Mouse (Mus musculus) heart, postnatal 36 days (tissue): Measurements from ENCODE around the gene Tnf. TPM values are rescaled to one million over a fixed set of nuclear protein-coding genes. Genes with fewer than 3 reads are reported as not detected.
A peak's percentile ranks its signal among the peaks of the same experiment; 100 is the strongest.

Experiments
- DNase-seq, 2 experiments: peaks; one replicate each; pipeline ENCODE4 v3.0.0; 2021 to 2022
- intact Hi-C: fragments of 180-260 bp; cut with DNase I; formaldehyde crosslinking; loops from one replicate; pipeline ENCODE4 v1.15.1; 2025
- total RNA-seq, 2 experiments: library from RNA; stranded (reverse); gene quantifications; 2 replicates each; pipeline ENCODE4 v1.2.3; 2021

Gene Tnf
- total RNA-seq, 2 experiments from 2014 or later, result 0.53 to 0.57 TPM

DNA sequence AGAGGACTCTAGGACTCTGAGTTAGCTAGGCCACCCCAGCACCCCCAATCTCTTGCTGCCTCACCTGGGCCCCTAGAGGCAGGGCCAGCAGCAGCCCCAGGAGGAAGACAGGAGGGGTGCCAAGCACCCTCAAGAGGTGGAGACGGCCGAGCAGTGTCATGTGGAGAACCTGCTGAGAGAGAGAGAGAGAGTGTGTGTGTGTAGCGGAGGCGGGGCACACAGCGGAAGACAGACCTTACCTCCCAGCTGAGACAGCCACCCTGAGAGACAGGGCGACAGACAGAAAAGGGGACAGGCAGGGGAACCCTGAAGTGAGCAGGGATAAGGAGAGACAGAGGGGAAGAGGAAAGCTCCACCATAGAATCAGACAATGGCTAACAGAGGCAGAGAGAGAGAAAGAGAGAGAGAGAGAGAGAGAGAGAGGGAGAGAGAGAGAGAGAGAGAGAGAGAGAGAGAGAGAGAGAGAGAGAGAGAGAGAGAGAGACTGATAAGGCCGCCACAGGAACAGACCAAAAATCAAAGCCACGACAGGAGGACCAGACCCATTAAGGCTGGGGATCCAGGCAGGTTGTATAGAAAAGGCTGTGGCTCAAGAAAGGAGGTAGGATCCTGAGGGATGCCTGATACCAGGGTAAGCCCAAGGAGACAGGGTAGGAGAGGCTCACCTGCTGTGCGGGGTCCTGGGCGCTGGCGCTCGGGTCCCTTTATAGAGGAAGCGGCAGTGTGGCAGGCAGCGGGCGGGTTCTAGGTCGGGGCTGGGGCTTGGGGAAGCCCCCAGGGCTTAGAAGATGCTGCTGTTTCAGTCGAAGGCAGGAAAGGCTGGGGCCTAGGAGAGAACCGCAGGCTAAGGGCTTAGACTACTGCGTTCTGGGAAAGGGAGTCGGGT lies 2.9 kb upstream of the Tnf start, which contains the start of gene Lta:
Gene Lta, minus strand, starts transcription at position 858 of the 886 bp plus-strand sequence.
- intact Hi-C loops, result no loop called here
- DNase-seq, result no peak

DNA sequence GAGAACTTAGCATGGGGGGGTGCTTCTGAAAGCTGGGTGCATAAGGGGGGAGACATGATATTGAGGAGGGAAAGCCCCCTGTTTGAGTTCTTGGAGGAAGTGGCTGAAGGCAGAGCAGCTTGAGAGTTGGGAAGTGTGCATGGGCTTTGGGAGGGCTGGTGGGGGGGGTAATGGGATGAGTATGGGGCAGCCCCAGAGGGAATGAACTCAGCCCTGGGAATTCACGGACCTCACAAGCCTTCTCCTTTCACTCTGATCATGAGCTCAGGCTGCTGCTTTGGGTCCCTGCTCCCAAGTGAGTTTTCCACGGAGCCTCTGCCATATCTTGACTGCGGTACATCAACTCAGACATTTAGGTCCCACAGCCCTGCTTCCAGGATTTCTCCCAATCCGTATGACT lies 635 bp upstream of the Tnf start:
- intact Hi-C loops, result no loop called here
- DNase-seq, result no peak

DNA sequence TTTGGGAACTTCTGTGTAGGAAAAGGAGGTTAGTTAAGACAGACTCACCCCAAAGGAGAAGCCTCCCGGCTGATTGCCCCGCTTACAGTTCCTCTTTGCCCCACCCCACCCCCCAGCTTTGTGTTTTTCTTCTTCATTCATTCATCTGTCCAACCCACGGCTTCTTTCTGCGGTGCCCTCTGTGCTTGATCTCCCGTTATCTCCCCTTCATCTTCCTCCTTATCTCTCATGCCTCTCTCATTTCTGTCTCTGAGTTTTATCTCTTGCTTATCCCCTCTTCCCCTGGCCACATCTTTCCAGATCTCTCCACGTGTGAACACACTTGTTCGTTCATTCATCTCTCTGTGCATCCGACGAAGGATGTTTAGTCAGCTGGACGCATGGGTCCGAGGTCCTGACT lies 679 bp downstream of the Tnf start:
- intact Hi-C loops, result loop anchor here (2.0 kb wide), 1 partner anchor 20 kb away; the partner anchor contains the start of gene Gm16181
- no peak for DNase-seq

DNA sequence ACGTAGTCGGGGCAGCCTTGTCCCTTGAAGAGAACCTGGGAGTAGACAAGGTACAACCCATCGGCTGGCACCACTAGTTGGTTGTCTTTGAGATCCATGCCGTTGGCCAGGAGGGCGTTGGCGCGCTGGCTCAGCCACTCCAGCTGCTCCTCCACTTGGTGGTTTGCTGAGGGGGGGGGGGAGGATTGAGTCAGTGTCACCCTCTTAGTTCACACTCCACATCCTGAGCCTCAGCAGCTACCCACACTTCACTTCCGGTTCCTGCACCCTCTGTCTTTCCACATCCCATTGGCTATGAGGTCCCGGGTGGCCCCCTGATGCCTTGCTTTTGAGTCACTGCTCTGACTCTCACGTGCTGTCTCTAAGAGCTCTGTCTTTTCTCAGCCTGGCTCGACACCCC lies 1.4 kb downstream of the Tnf start:
- DNase-seq, result no peak
- intact Hi-C loops, result loop anchor here (2.0 kb wide), 1 partner anchor 20 kb away; the partner anchor contains the start of gene Gm16181

DNA sequence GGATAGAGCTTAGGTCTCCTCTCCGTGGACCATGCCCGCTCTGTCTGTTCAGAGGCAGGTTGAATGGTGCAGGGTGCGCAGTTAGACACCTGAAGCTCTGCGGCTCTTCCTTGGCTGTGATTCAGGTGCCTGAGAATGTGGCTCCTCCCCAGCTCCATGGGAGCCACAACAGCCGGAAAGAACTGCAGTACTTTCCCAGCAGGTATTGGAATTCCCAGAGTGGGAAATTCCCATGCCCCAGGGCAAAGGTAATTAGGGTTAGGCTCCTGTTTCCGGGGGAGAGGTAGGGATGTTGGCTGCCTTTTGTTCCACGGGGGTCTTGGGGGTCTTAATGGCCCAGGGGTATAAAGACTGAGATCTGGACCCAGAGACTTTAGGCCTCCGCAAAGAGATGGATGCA lies 2.9 kb downstream of the Tnf start:
- intact Hi-C loops, result no loop called here

DNA sequence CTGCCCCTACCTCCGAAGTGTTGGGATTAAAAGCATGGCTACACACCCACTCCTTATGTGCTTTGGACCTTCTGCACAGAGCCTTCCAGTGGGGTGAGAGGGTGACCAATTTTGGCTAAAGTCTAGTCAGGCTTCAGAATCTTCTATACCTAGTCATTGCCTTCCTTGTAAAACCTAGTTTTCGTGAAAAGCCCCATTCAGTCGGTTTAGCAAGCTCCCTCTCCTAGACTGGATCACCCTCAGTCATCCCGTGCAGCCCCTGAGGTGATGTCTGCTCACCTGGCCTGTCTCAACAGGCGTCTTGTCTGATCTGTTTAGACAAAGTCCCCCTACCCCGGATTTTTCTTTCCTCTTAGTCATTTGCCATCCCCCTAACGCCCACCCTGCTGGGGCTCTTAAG lies 3.8 kb downstream of the Tnf start:
- DNase-seq, result no peak
- intact Hi-C loops, result no loop called here

More for the DNA sequence above, 2.9 kb downstream of the Tnf start:
- no peak for DNase-seq

DNA sequence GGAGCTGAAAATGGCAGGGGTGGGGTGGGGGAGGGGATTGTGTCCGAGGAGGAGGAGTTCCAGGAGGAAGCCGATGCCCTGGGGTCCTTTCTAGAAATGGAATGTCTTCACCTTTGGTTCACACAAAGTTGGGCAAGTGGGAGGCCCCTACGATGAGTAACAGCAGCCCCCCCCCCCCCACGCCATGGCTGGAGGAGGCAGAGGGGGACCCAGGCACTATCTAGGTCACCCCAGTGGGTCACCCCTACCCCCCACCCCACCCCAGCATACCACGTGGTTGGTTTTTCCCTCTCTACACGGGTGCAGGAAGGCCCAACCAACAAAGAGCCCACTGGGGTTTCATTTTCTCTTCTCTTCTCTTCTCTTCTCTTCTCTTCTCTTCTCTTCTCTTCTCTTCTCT lies 4.7 kb downstream of the Tnf start:
- intact Hi-C loops, result loop anchor here (2.0 kb wide), 1 partner anchor 32 kb away; no protein-coding TSS in a partner anchor

DNA sequence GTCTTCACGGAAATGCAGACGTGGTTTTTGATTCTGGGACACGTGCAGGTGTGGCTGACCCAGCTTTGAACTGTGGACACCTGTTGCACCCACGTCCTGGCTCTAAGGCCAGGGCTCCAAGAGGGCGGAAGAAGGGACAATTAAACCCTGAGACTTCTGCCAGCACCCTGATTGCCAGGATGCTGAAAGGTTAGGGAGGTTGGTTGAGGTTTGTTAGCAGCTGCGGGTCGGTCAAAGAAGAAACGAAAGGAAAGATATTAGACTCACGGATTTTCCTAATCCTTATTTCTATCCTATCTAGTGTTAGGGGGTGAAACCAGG lies 5.5 kb downstream of the Tnf start:
- intact Hi-C loops, result loop anchor here (2.0 kb wide), 1 partner anchor 33 kb away; no protein-coding TSS in a partner anchor
- no peak for DNase-seq

More for the DNA sequence above, 4.7 kb downstream of the Tnf start:
- DNase-seq, result no peak

DNA sequence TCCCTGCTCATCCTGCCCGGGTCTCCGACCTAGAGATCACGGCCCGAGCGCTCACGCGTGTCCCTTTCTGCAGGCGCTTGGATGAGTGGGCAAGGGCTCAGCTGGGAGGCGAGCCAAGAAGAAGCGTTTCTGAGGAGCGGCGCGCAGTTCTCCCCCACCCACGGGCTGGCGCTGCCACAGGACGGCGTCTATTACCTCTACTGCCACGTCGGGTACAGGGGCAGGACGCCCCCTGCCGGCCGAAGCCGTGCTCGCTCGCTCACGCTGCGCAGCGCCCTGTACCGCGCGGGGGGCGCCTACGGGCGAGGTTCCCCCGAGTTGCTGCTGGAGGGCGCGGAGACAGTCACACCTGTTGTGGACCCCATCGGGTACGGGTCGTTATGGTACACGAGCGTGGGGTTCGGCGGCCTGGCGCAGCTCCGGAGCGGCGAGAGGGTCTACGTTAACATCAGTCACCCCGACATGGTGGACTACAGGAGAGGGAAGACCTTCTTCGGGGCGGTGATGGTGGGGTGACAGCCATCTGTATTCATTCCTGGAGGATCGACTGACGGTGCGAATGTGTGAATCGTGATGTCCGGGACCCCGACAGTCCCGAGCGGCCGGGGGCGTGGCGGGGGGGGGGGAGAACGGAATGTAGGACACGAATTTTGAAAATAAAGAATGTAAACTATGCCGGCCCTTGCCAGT lies 6.0 kb downstream of the Tnf start:
- peak; percentile 87 to 88 for DNase-seq
- intact Hi-C loops, result loop anchor here (1.0 to 2.0 kb wide), 2 partner anchors 17 to 33 kb away; no protein-coding TSS in a partner anchor

DNA sequence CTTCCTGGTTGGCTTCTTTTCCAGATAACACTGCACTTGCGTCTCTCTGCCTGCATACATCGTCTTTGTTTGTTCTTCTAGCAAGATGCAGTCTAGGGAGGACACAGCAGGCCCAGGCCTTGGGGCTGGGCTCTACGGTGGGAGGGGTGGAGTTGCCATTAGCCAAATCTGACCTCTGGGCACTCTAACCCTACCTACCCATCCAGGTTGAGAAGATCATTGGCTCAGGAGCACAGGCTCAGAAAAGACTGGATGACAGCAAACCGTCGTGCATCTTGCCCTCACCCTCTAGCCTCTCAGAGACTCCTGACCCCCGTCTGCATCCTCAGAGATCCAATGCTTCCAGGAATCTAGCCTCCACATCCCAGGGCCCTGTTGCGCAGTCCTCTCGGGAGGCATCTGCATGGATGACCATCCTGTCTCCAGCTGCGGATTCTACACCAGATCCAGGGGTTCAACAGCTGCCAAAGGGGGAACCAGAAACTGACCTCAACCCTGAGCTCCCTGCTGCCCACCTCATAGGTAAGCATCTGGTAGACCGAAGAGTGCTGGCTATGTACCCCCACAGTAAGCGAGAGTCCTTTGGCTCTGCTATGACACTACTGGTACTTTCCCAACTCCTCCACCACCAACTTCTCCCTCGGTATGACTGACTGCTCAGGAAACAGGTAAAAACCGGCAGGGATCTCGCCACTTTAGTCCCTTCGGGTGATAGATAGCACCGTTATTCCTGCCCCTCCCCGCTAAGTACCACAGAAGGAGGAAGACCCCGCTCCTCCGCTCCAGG lies 6.8 kb downstream of the Tnf start:
- intact Hi-C loops, result loop anchor here (1.0 kb wide), 1 partner anchor 17 kb away; no protein-coding TSS in a partner anchor
- DNase-seq, result no peak

DNA sequence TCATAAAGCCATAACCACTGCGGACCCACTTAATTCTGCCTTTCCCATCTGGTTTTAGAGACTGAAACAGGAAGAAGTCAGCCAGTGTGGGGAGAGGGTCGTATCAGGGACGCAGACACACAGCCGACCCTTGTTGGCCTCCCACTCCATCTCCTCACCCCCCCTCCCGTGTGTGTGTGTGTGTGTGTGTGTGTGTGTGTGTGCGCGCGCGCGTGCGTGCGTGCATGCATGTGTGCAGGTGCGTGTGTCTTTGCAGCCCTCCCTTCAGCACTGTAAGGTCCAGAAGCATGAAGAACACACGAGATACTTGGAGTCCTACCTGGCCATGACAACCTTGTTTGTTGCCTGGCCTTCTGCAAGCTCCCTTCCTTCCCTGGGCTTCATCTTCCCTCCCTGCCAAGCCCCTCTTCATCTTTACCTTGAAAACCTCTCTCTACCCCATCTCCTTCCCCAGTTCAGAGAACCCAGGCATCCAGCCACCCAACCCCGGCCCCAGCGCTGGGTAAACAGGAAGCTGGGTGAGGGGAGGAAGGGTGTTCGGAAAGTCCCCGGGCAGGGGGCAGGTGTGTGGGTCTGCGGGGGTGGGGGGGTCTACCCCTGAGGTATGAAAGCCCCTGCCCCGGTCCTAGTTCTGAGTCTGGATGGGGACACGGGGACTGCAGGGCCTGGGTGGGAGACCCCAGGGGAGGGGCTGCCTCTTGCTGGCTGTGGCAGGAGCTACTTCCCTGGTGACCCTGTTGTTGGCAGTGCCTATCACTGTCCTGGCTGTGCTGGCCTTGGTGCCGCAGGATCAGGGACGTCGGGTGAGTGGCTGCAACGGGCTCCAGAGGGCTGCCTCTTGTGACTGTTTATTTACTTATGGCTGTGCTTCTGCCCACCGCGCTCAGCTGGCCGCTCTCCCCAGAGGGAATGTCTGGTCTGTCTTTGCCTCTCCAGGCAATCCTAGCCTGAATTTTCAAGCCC lies 7.6 kb downstream of the Tnf start, which contains the start of gene Ltb:
Gene Ltb, plus strand, starts transcription at position 559 of the 963 bp plus-strand sequence.
- no peak for DNase-seq
- intact Hi-C loops, result no loop called here

DNA sequence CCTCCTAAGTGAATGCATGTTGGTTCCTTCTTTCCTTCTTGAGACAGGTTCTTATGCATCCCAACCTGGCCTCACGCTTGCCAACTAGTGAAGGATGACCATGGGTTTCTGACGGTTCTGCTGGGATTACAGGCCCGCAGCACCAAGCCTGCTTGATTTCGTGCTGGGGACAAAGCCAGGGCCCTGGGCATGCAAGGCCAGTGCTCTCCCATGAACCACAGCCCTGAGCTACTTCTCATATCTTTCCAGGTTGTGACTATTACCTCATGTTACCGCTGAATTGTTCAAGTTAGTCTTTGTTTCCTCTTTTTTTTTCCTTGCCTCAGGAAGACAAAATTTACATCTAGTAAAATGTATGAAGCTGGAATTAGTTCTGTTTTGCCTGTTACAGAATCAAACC lies 8.9 kb downstream of the Tnf start:
- intact Hi-C loops, result no loop called here

DNA sequence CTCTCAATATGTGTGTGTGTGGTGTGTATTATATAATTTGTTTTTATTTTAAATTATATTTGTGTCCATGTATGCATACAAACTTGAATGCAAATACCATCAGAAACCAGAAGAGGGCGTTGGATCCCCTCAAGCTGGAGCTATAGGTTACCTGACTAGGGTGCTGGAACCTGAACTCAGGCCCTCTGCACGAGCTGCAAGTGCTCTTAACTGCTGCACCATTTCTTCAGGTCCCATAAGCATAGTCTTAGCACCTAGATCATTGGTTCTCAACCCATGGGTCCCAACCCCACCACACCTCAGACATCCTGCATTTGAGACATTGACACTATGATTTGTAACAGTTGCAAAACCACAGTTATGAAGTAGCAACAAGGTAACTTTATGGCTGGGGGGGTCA lies 10.1 kb downstream of the Tnf start:
- intact Hi-C loops, result no loop called here
- no peak for DNase-seq

More for the DNA sequence above, 8.9 kb downstream of the Tnf start:
- DNase-seq, result no peak

DNA sequence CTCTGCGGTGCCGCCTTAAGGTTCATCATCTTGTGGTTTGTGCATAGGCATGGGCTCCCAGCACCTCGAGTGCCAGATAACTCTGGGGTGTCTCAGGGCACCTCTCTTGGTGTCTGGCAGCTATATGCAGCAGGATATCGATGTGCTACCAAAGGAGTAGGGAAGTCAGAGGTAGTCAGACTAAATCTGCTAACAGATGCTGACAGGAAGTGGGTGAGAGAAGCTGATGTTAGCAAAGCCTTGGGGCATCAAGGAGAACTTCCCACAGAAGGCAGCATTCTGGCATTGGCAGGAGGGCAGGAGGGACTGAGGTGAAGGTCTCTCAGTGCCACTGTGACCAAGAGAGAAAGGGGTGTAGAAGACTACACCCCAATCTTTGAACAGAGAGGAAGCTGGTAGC lies 11.7 kb downstream of the Tnf start:
- no peak for DNase-seq
- intact Hi-C loops, result no loop called here

DNA sequence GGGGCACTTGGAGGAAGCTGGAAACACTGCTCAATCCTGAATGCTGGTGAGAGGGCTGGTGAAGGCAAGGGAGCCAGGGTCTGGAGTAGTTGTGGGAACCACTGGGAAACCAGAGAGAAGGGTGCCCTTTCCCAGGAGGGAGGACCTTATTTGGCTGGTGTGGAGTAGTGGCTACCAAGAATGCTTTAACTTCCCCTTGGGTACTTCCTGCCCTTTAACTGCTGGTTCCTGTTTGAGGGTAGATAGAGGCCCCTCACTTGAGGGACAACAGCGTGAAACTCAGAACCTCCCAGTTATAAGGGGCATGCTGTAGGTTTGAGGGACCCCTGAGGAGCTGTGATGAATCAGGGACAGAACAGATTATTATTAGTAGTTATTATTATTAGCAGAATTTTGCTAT lies 12.6 kb downstream of the Tnf start:
- DNase-seq, result no peak
- intact Hi-C loops, result no loop called here

DNA sequence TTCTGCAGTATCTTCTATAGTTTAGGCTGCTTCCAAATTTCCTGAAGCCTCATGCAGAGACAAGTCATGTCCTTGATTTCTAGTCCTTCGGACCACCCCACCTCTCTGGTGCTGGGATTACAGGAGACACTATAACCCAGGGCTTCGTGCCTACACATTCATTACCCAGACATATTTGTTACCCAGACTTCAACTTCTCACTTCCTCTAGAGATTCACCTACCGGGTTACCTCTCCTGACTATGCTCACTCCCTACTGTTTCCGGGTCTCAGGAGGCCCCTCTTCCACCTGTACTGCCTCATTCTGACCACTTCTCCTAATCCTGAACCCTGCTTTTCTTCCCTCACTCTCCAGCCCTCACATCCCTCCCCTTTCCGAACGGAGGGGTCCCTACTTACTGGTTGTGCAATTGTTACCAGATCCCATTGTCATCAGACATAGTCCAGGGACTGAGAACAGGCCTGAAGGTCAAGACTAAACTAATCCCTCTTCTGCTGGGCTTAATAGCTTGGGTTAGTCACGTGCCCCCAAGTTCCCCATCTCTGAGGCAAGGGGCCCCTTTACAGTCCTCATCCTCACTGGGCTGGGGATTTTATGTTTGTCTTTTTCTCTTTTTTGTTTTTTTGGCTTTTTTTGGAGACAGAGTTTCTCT lies 13.7 kb downstream of the Tnf start, which contains the start of gene Lst1:
Gene Lst1, minus strand, starts transcription at position 481 of the 652 bp plus-strand sequence.
- intact Hi-C loops, result no loop called here

DNA sequence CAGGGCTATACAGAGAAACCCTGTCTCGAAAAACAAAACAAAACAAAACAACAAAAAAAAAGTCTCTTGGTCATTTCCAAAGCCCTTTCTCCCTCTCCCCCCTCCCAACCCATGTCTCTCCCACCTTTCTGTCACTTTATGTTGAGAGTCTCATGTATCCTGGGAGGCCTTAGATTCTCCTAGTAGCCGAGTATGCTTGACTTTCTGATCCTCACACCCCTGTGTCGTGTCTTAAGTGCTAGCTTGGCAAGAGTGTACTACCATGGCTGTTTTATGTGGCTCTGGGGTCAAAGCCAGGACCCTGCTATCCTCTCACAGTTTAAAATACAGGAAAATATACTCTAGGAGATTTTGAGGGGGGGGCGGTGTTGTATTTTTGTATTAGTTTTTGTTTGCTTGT lies 14.5 kb downstream of the Tnf start:
- no peak for DNase-seq
- intact Hi-C loops, result no loop called here

More for the DNA sequence above, 13.7 kb downstream of the Tnf start, which contains the start of gene Lst1:
- no peak for DNase-seq

DNA sequence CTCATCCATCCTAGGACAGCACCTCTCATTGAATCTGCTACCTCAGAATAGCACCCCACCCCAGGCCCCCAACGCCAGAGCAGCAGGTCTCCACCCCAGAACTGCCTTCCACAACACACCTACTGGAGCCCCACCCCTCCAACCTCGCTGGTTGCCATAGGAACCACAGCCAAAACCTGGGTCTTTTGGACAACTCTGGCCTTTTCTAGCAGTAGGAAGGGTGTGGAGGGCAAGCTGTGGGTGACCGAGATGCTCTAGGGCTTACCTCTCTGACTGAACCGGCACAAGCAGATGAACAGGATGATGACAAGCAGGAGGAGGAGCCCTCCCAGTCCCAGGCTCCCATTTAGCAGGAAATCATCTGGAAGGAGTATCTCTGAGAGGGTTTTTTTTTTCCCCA lies 15.1 kb downstream of the Tnf start:
- intact Hi-C loops, result no loop called here
- peak in 1 of 2 experiments; percentile 49 for DNase-seq
